Mouse (Mus musculus) bone marrow, adult 2 months (tissue): ENCODE measurements at regions not wholly inside any gene's neighbourhood (a gene's known extent, or its start where the extent isn't known, plus 50 kb on each side); places are given as distances from the start of the nearest gene placed in this dataset.

ENCODE experiments used
- H3K27ac ChIP-seq: fragments of 200-500 bp; 2 replicates; pipeline ENCODE4 v1.5.1; 2012; ENCODE audit warnings: low read depth, mild to moderate bottlenecking, control low read depth, inconsistent platforms, low read length; ENCODE audit not compliant: control insufficient read depth, poor library complexity, insufficient read depth
- H3K4me1 ChIP-seq: fragments of 200-500 bp; 2 replicates; pipeline ENCODE4 v1.6.1; 2011; ENCODE audit warnings: low read length; ENCODE audit not compliant: control insufficient read depth, insufficient read depth
- H3K4me3 ChIP-seq: fragments of 200-500 bp; replicated peaks from 2 replicates; pipeline ENCODE3; 2011; ENCODE audit warnings: mild to moderate bottlenecking, low read depth, low read length, control low read depth; ENCODE audit not compliant: control insufficient read depth
- CTCF ChIP-seq: fragments of 200-500 bp; IDR thresholded peaks from 2 replicates; pipeline ENCODE4 v1.5.1; 2011; ENCODE audit warnings: low read length, control low read depth; ENCODE audit not compliant: control insufficient read depth, insufficient read depth
- POLR2A ChIP-seq: fragments of 200-500 bp; IDR thresholded peaks from 2 replicates; pipeline ENCODE4 v1.6.1; 2011; ENCODE audit warnings: low read depth, mild to moderate bottlenecking, control low read depth, low read length, borderline replicate concordance; ENCODE audit not compliant: control insufficient read depth
- WGBS: fragments of 180-500 bp; shearing (Covaris S2); methylation state at CpG from one replicate; pipeline ENCODE4 v1.1.7; 2018; 5-methylcytosine and 5-hydroxymethylcytosine counted together

- Histone ChIP-seq H3K4me1 (no peaks in the 10 kb centered on the region), H3K4me3 (no peak overlapping the region), H3K27ac (no peak overlapping the region)
- TF ChIP-seq CTCF (no peak), POLR2A (no peak)
- 76% methylated on average over 8 of the region's 8 CpGs for WGBS
Measured at GRCm38 (mm10) chr13:97418681-97419080, 177.8 kb downstream of the Enc1 start.

- TF ChIP-seq CTCF, result no peak
- TF ChIP-seq POLR2A, result no peak
Measured at GRCm38 (mm10) chr13:97418081-97418480, 177.2 kb downstream of the Enc1 start.

GRCm38 (mm10) chr13:97415927-97416709 lies 175.2 kb downstream of the Enc1 start:
- TF ChIP-seq POLR2A, result no peak
- TF ChIP-seq CTCF, result no peak
- 84% methylated on average over 10 of the region's 10 CpGs for WGBS
- Histone ChIP-seq H3K4me3 (no peak overlapping the region), H3K4me1 (no peaks in the 10 kb centered on the region), H3K27ac (no peak overlapping the region)

More at GRCm38 (mm10) chr13:97418081-97418480, 177.2 kb downstream of the Enc1 start:
- Histone ChIP-seq H3K4me1 (no peaks in the 10 kb centered on the region), H3K27ac (no peak overlapping the region), H3K4me3 (no peak overlapping the region)
- 65% methylated on average over 6 of the region's 6 CpGs for WGBS

- TF ChIP-seq POLR2A (no peak), CTCF (no peak)
- H3K4me3 ChIP-seq, result no peak overlapping the region
- no peak overlapping the region for H3K27ac ChIP-seq
- WGBS, result 51% methylated on average over 2 of the region's 2 CpGs
- no peaks in the 10 kb centered on the region for H3K4me1 ChIP-seq
Measured at GRCm38 (mm10) chr13:97415381-97415780, 174.5 kb downstream of the Enc1 start.

- WGBS, result 70% methylated on average over 4 of the region's 4 CpGs
- H3K27ac ChIP-seq, result no peak overlapping the region
- TF ChIP-seq POLR2A, result no peak
- TF ChIP-seq CTCF, result no peak
- no peak overlapping the region for H3K4me3 ChIP-seq
- H3K4me1 ChIP-seq, result no peaks in the 10 kb centered on the region
Measured at GRCm38 (mm10) chr13:97412151-97412550, 171.2 kb downstream of the Enc1 start.

GRCm38 (mm10) chr13:97410550-97411201 lies 169.8 kb downstream of the Enc1 start:
- Histone ChIP-seq H3K4me3 (no peak overlapping the region), H3K4me1 (no peaks in the 10 kb centered on the region; the same call in 1 of the 2 replicates), H3K27ac (no peak overlapping the region)
- TF ChIP-seq CTCF (no peak), POLR2A (no peak)
- WGBS, result 48% methylated on average over 9 of the region's 9 CpGs

- no peak overlapping the region for H3K27ac ChIP-seq
- TF ChIP-seq POLR2A (no peak), CTCF (no peak)
- no peak overlapping the region for H3K4me3 ChIP-seq
- WGBS, result 69% methylated on average over 6 of the region's 6 CpGs
- no peaks in the 10 kb centered on the region; the same call in 1 of the 2 replicates for H3K4me1 ChIP-seq
Measured at GRCm38 (mm10) chr13:97409891-97410525, 169.1 kb downstream of the Enc1 start.

GRCm38 (mm10) chr13:97409291-97409780 lies 168.4 kb downstream of the Enc1 start:
- Histone ChIP-seq H3K4me3 (no peak overlapping the region), H3K27ac (no peak overlapping the region), H3K4me1 (no peaks in the 10 kb centered on the region; the same call in 1 of the 2 replicates)
- no peak for TF ChIP-seq CTCF
- TF ChIP-seq POLR2A, result no peak
- WGBS, result 77% methylated on average over 8 of the region's 8 CpGs
